Mouse (Mus musculus) kidney, embryonic 16.5 days (tissue): ENCODE results near the gene Vmn1r195. TPM values are rescaled to one million over a fixed set of nuclear protein-coding genes. Genes with fewer than 3 reads are reported as not detected.
"Not testable (repeated sequence)": the region's sequence is repeated elsewhere in the genome, so short reads cannot be mapped to it uniquely, and the experiment has no call there.

Source experiments
- ATAC-seq: fragments of 200-750 bp; cut with Nextera tagmentation; 2 replicates; pipeline ENCODE4 v1.8.0; 2017; ENCODE audit warnings: moderate TSS enrichment; ENCODE audit not compliant: low FRiP score, low TSS enrichment
- H3K27ac ChIP-seq: fragments of 300-500 bp; sonication (generic); 2 replicates; pipeline ENCODE4 v1.5.1; 2014; ENCODE audit warnings: low read length
- H3K27me3 ChIP-seq: fragments of 300-500 bp; sonication (generic); 2 replicates; pipeline ENCODE4 v1.6.1; 2014; ENCODE audit warnings: low read length, control low read depth, mixed read lengths; ENCODE audit not compliant: insufficient read depth
- H3K36me3 ChIP-seq: fragments of 300-500 bp; sonication (generic); 2 replicates; pipeline ENCODE4 v1.6.1; 2014; ENCODE audit warnings: low read length, control low read depth, mixed read lengths; ENCODE audit not compliant: insufficient read depth
- H3K4me1 ChIP-seq: fragments of 300-500 bp; sonication (generic); 2 replicates; pipeline ENCODE4 v1.6.1; 2014; ENCODE audit warnings: low read length, control low read depth, mixed read lengths; ENCODE audit not compliant: insufficient read depth
- H3K4me2 ChIP-seq: fragments of 300-500 bp; sonication (generic); replicated peaks from 2 replicates; pipeline ENCODE4 v1.6.1; 2014; ENCODE audit warnings: low read depth, low read length
- H3K4me3 ChIP-seq: fragments of 300-500 bp; sonication (generic); 2 replicates; pipeline ENCODE4 v1.5.1; 2014; ENCODE audit warnings: mild to moderate bottlenecking, low read length
- H3K9ac ChIP-seq: fragments of 300-500 bp; sonication (generic); replicated peaks from 2 replicates; pipeline ENCODE4 v1.6.1; 2014; ENCODE audit warnings: low read length
- H3K9me3 ChIP-seq: fragments of 300-500 bp; sonication (generic); 2 replicates; pipeline ENCODE4 v1.6.1; 2016; ENCODE audit warnings: low read length, control low read depth
- WGBS: fragments of 180-500 bp; shearing (Covaris S2); extraction: QIAGEN DNeasy Blood & Tissue Kit; methylation state at CpG from one replicate; pipeline ENCODE4 v1.1.7; 2014; 5-methylcytosine and 5-hydroxymethylcytosine counted together
- polyA plus RNA-seq: library from polyadenylated mRNA; unstranded; fragments of >200 nt; fragmentation: Nextera tagmentation; extraction: Ambion mirVana; gene quantifications from 2 replicates; pipeline ENCODE4 v1.2.1, GENCODE M21; 2015

Gene Vmn1r195
- polyA plus RNA-seq, result not detected in 2 replicates

- WGBS, result 88% methylated on average over 1 of the region's 1 CpGs
- ATAC-seq, result not testable (repeated sequence)
Measured at GRCm38 (mm10) chr13:22270222-22270621, at the start of gene Vmn1r195. Gene Vmn1r195 (plus strand): TSS chr13:22270522.

GRCm38 (mm10) chr13:22223060-22223459 lies 47.3 kb upstream of the Vmn1r195 start, which contains the start of gene Vmn1r193:
Gene Vmn1r193 (minus strand): TSS chr13:22223160.
- not testable (repeated sequence) for ATAC-seq, H3K9ac ChIP-seq, H3K27me3 ChIP-seq, H3K9me3 ChIP-seq, H3K4me2 ChIP-seq, H3K4me1 ChIP-seq, H3K4me3 ChIP-seq, H3K27ac ChIP-seq, H3K36me3 ChIP-seq
- 78% methylated on average over 1 of the region's 1 CpGs for WGBS

More at GRCm38 (mm10) chr13:22270222-22270621, at the start of gene Vmn1r195:
- H3K36me3 ChIP-seq, H3K9ac ChIP-seq, H3K4me3 ChIP-seq, H3K4me1 ChIP-seq, H3K27ac ChIP-seq, H3K27me3 ChIP-seq, H3K9me3 ChIP-seq, H3K4me2 ChIP-seq: not testable (repeated sequence)

- no peak for ATAC-seq
- 33% methylated on average over 1 of the region's 1 CpGs for WGBS
- no peaks in the 10 kb centered on the region for H3K4me1 ChIP-seq
Measured at GRCm38 (mm10) chr13:22243915-22244314, 26.4 kb upstream of the Vmn1r195 start, which contains the start of gene Vmn1r194. Gene Vmn1r194 (plus strand): TSS chr13:22244215.

GRCm38 (mm10) chr13:22271721-22272120 lies 1.4 kb downstream of the Vmn1r195 start:
- no peak overlapping the region for H3K9ac ChIP-seq
- 37% methylated on average over 2 of the region's 2 CpGs for WGBS
- ATAC-seq, result no peak
- H3K4me1 ChIP-seq, result no peaks in the 10 kb centered on the region
- H3K36me3 ChIP-seq, result no peaks in the 10 kb centered on the region
- H3K4me2 ChIP-seq, result no peak overlapping the region
- no peak overlapping the region for H3K27ac ChIP-seq
- no peak overlapping the region for H3K4me3 ChIP-seq
- no peaks in the 10 kb centered on the region for H3K9me3 ChIP-seq
- no peaks in the 10 kb centered on the region for H3K27me3 ChIP-seq

More at GRCm38 (mm10) chr13:22243915-22244314, 26.4 kb upstream of the Vmn1r195 start, which contains the start of gene Vmn1r194:
- Histone ChIP-seq H3K27ac (no peak within 1 kb of the TSS), H3K36me3 (no peaks in the 10 kb centered on the region), H3K4me3 (no peak within 1 kb of the TSS), H3K27me3 (no peaks in the 10 kb centered on the region), H3K9me3 (no peaks in the 10 kb centered on the region), H3K4me2 (no peak within 1 kb of the TSS), H3K9ac (no peak within 1 kb of the TSS)

- no peaks in the 10 kb centered on the region for H3K36me3 ChIP-seq
- no peaks in the 10 kb centered on the region for H3K27me3 ChIP-seq
- H3K4me3 ChIP-seq, result no peak overlapping the region
- H3K4me1 ChIP-seq, result no peaks in the 10 kb centered on the region
- ATAC-seq, result no peak
- H3K9ac ChIP-seq, result no peak overlapping the region
- H3K9me3 ChIP-seq, result no peaks in the 10 kb centered on the region
- WGBS, result 68% methylated on average over 2 of the region's 2 CpGs
- H3K4me2 ChIP-seq, result no peak overlapping the region
- no peak overlapping the region for H3K27ac ChIP-seq
Measured at GRCm38 (mm10) chr13:22284578-22284977, 14.3 kb downstream of the Vmn1r195 start.

- Histone ChIP-seq H3K4me1 (no peaks in the 10 kb centered on the region), H3K4me2 (no peak within 1 kb of the TSS), H3K27ac (no peak within 1 kb of the TSS), H3K4me3 (no peak within 1 kb of the TSS), H3K9me3 (no peaks in the 10 kb centered on the region), H3K27me3 (no peaks in the 10 kb centered on the region), H3K9ac (no peak within 1 kb of the TSS), H3K36me3 (no peaks in the 10 kb centered on the region)
- ATAC-seq, result no peak
- 77% methylated on average over 2 of the region's 2 CpGs for WGBS
Measured at GRCm38 (mm10) chr13:22289620-22290019, 19.3 kb downstream of the Vmn1r195 start, which contains the start of gene Vmn1r196. Gene Vmn1r196 (plus strand): TSS chr13:22289920.

GRCm38 (mm10) chr13:22308075-22308474 lies 37.8 kb downstream of the Vmn1r195 start:
- H3K4me2 ChIP-seq, H3K4me1 ChIP-seq, H3K9ac ChIP-seq, H3K4me3 ChIP-seq, H3K9me3 ChIP-seq, ATAC-seq, H3K36me3 ChIP-seq, H3K27ac ChIP-seq, H3K27me3 ChIP-seq: not testable (repeated sequence)
- WGBS, result 90% methylated on average over 5 of the region's 5 CpGs

- Histone ChIP-seq H3K9ac (no peak overlapping the region), H3K4me3 (no peak overlapping the region), H3K4me1 (no peaks in the 10 kb centered on the region), H3K27me3 (no peaks in the 10 kb centered on the region), H3K4me2 (no peak overlapping the region), H3K27ac (no peak overlapping the region), H3K36me3 (no peaks in the 10 kb centered on the region), H3K9me3 (peaks cover 5% of the 10 kb centered on the region; the same call in 1 of the 2 replicates)
- no peak for ATAC-seq
- 82% methylated on average over 2 of the region's 2 CpGs for WGBS
Measured at GRCm38 (mm10) chr13:22315361-22315760, 45.0 kb downstream of the Vmn1r195 start.

- H3K9me3 ChIP-seq, result peaks cover 5% of the 10 kb centered on the region; the same call in 1 of the 2 replicates
- ATAC-seq, result no peak
- WGBS, result 84% methylated on average over 2 of the region's 2 CpGs
Measured at GRCm38 (mm10) chr13:22317366-22317765, 47.0 kb downstream of the Vmn1r195 start.

GRCm38 (mm10) chr13:22320091-22320490 lies 49.8 kb downstream of the Vmn1r195 start:
- no peak overlapping the region for H3K9ac ChIP-seq
- H3K27me3 ChIP-seq, result no peaks in the 10 kb centered on the region
- no peaks in the 10 kb centered on the region for H3K4me1 ChIP-seq
- H3K36me3 ChIP-seq, result no peaks in the 10 kb centered on the region
- H3K4me2 ChIP-seq, result no peak overlapping the region
- H3K4me3 ChIP-seq, result no peak overlapping the region
- no peak for ATAC-seq
- no peak overlapping the region for H3K27ac ChIP-seq
- no peaks in the 10 kb centered on the region for H3K9me3 ChIP-seq

More at GRCm38 (mm10) chr13:22317366-22317765, 47.0 kb downstream of the Vmn1r195 start:
- Histone ChIP-seq H3K4me3 (no peak overlapping the region), H3K4me1 (no peaks in the 10 kb centered on the region), H3K36me3 (no peaks in the 10 kb centered on the region), H3K9ac (no peak overlapping the region), H3K27ac (no peak overlapping the region), H3K4me2 (no peak overlapping the region), H3K27me3 (no peaks in the 10 kb centered on the region)
